Mouse (Mus musculus) forelimb bud, embryonic 11.5 days (tissue): ENCODE data around the gene Rubcnl.

Experiments
- DNase-seq: peaks from one replicate; pipeline ENCODE4 v3.0.0-alpha.2; 2012; ENCODE audit warnings: low read depth, low spot score

The Rubcnl gene

GRCm38 (mm10) chr14:75017877-75018825, 2.3 kb downstream of the Rubcnl start:
- DNase-seq = no peak

DNA sequence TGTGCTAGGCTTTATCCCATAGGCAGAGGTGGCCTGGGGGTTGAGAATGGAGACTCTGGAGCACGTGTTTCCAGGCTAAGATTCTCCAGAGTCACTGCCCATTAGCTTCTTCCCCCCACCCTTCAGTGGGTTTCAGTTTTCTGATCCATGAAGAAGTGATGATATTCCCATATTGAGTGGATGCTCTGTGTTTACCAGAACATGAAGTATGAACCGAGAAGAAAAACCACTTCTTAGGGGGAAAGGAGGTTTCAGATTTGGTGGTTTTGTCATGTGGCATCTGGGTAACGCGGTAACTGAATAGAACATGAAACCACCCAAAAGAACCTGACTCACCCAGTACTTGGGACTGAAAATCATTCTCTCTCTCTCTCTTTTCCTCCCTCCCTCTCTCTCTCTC, 3.0 kb downstream of the Rubcnl start:
- no peak for DNase-seq

DNA sequence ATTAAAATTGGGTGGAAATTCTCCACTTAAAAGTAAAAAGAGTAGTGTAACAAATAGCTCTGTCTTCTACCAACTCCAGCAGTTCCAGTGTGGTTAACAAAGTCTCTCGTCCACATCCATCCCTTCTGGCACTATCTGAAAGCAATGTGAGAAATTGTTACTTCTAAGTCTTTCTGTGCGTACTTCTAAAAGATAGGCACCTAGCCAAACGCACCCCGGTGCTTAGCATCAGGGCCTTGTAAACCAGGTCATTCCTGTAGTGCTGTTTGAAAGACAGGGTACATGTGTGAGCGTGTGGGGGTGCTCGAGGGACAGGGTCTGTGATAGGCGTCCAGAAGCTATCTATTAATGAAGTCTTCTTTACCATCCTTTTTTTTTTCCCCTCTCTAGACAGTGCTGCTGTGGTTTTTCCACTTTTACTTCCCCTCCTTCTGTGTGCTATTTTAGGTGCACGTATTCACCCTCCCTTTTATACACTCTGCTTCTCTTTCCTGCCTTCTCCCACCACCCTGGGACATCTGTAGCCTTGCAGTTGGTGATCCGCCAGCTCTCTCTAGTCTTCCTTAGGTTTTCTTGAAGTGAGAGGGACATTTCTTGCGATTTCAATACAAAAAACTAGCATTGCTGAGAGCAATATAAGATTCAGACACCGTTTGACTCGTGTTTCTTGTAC, 4.9 kb downstream of the Rubcnl start:
- DNase-seq = no peak

DNA sequence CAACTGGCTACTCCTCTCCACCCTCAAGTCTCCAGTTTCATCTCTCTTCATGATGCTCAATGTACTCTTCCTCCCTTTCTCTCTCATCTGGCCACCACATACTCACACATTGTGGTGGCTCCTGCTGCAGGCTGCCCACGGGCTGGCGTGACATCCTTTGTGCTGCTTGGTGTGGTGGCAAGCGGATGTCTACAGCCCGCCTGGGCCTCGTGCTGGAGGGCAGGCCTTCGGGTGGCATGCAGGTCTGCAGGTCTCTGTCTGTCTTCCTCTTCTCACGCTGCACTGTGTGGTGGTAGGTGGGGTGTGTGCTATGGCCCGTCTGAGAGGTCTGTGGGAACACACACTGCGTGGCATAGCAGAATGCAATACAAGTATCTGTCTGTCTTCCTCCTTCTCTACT, 6.7 kb downstream of the Rubcnl start:
- no peak for DNase-seq

GRCm38 (mm10) chr14:75024793-75025710, 9.2 kb downstream of the Rubcnl start:
- no peak for DNase-seq

DNA sequence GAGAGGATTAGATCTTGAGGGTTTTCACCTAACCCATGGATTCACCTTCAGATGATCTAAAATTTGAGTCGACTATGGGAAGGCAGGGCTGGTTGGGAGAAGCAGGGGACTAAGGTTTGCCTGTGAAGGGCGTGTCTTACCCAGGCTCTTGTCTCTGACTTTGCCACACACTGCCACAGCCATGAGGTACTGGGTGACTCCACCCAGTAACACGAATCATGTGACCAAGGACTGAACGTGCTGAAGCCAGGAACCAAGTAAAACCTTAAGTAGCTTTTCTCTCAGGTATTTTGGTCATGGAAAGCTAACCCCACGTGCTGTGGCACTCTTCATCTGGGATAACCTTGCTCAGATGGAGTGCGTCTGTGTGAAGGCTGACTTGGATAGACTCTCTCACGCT, 14.9 kb downstream of the Rubcnl start:
- no peak for DNase-seq

DNA sequence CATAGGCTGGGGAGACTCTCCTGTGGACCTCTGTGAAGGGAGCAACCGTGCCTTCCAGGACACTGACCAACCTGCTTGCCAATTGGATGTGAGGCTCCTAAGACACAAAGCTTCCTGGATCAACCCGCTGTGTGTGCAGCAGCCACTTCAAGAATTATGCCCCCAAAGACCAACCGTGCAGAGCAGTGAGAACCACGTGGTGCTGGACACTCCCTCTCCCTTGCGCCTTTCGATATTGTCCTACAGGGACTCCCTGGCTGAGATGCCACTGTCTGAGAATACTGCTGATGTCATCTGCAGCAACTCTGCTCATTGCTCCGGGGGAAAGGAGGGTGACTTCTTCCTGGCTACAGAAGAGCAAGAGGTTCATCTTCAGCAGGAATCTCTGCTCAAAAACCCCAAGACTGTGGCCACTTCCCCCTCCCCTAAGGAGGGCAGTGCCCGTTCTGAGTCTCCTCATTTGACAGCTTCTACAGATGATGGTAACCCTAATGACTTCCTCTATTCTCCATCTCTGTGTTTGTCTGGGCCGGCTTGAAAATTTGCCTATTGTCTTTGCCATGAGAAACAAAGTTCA, 16.3 kb downstream of the Rubcnl start:
- no peak for DNase-seq

- DNase-seq = no peak
Measured at GRCm38 (mm10) chr14:75032742-75033141, 16.9 kb downstream of the Rubcnl start.

DNA sequence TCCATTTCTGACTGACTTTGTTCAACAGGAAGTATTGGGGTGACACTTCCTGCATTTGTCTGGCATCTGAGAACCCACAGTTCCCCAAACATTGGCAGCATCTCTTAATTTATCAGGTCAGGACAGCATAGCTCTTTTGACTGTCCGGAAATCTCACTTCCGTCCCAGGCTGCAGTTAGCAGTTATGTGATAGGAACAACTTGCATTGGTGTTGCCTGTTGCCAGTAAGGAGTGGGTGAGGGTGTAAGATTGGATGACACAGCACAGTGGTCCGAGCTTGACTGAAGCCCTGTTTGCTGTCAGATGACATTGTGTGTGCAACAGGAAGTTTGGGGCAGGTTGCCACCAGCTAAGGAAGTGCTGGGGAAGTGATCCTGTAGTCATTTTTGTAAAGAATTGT, 18.4 kb downstream of the Rubcnl start:
- DNase-seq = no peak

GRCm38 (mm10) chr14:75035431-75035830, 19.6 kb downstream of the Rubcnl start:
- peak; percentile 41 for DNase-seq

GRCm38 (mm10) chr14:75045184-75045583, 29.4 kb downstream of the Rubcnl start:
- DNase-seq = no peak

DNA sequence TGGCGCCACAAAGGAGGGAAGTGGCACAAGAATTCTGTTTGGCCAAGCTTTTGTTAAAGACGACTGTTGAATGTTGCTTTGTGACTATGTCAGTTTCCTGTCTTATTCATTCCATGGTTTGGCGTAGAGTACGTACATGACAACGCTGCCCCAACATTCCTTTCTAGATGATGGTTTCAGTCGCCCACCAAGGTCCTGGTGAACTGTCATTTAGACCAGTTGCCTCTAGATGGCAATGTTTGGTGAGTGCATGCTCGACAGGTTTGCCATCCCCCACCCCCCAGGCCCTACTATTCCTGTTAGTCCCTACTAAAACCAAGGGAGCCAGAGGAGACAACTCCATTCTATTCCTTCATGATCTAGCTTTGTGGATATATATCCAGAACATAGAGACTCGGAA, 36.6 kb downstream of the Rubcnl start:
- DNase-seq = no peak

GRCm38 (mm10) chr14:75054455-75055343, 38.9 kb downstream of the Rubcnl start:
- no peak for DNase-seq

- DNase-seq = no peak
Measured at GRCm38 (mm10) chr14:75056861-75057431, 41.1 kb downstream of the Rubcnl start.

GRCm38 (mm10) chr14:75060562-75060961, 44.7 kb downstream of the Rubcnl start:
- DNase-seq = peak; percentile 53

GRCm38 (mm10) chr14:75063936-75064335, 48.1 kb downstream of the Rubcnl start:
- no peak for DNase-seq

GRCm38 (mm10) chr14:75064520-75064919, 48.7 kb downstream of the Rubcnl start:
- DNase-seq = no peak

DNA sequence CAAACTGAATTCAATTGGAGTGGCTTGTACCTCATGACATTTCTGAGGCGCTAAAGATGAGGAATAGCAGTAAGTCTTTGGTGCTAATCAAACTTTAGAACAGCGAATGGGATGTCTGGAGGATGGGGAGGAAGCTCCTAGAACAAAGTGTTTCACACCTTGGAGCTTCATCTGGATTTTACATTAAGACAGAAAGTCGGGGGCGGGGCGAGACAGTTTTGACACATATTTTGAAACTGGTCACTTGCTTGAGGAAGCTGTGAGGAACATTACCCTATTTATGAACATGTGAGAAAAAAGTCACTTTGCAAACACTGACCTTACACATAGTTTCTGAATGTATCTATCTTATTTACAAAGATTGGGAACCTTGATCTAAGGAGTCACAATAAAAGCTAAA, 49.4 kb downstream of the Rubcnl start:
- no peak for DNase-seq

- no peak for DNase-seq
Measured at GRCm38 (mm10) chr14:75068430-75069112, 52.7 kb downstream of the Rubcnl start.
